Mouse (Mus musculus): ENCODE results near the gene Atp5c1. TPM values are rescaled to one million over a fixed set of nuclear protein-coding genes. Genes with fewer than 3 reads are reported as not detected.
A peak's percentile ranks its signal among the peaks of the same experiment; 100 is the strongest.

Atp5c1 gene
- total and polyA plus RNA-seq, 3 experiments = 280 to 414 (median 381) TPM

GRCm38 (mm10) chr2:10009671-10010254 is 70.5 kb downstream of the Atp5c1 start:
- Histone ChIP-seq H3K27me3 (ENCODE audit: control insufficient read depth in 1 of 2, insufficient read depth in 2 of 2, low read length in 2 of 2) (no peaks in the 10 kb centered on the region), H3K9ac (ENCODE audit: control insufficient read depth, low read depth, low read length, poor library complexity, severe bottlenecking) (no peak overlapping the region), H3K79me2 (ENCODE audit: control insufficient read depth, insufficient read depth, low read length, poor library complexity) (peaks cover 26% of the 10 kb centered on the region), H3K4me1 (ENCODE audit: control insufficient read depth in 1 of 2, insufficient read depth in 2 of 2, low read length in 2 of 2) (peaks cover 11 to 12% of the 10 kb centered on the region in 2 experiments), H3K27ac (ENCODE audit: control insufficient read depth, low read depth, low read length) (no peak overlapping the region), H3K36me3 (ENCODE audit: control insufficient read depth in 1 of 2, insufficient read depth in 2 of 2, low read length in 2 of 2) (peaks cover 0 to 21% of the 10 kb centered on the region in 2 experiments; a peak in 3 of 4 replicates), H3K9me3 (replicated peaks; ENCODE audit: insufficient read depth, low read length) (no peaks in the 10 kb centered on the region), H3K4me3 (ENCODE audit: control insufficient read depth in 1 of 2, insufficient read depth in 1 of 2, low read depth in 2 of 2, low read length in 2 of 2) (no peak overlapping the region)
- TF ChIP-seq JUND (IDR thresholded peaks at IDR 0.05; ENCODE audit: low read depth, low read length) = no peak
- no peak for TF ChIP-seq USF1 (IDR thresholded peaks at IDR 0.05; ENCODE audit: low read depth, low read length)
- no peak for TF ChIP-seq ZKSCAN1 (IDR thresholded peaks at IDR 0.05; ENCODE audit: low read depth, low read length)
- TF ChIP-seq ELF1 (IDR thresholded peaks at IDR 0.05; ENCODE audit: low read depth, low read length) = no peak
- no peak for TF ChIP-seq MEF2A (IDR thresholded peaks at IDR 0.05; ENCODE audit: extremely low read depth, insufficient replicate concordance, low read depth, low read length, poor library complexity, severe bottlenecking)
- no peak for TF ChIP-seq MAZ (IDR thresholded peaks at IDR 0.05; ENCODE audit: low read depth, low read length)
- TF ChIP-seq NELFE (IDR thresholded peaks at IDR 0.05; ENCODE audit: low read depth, low read length) = no peak
- TF ChIP-seq ZMIZ1 (IDR thresholded peaks at IDR 0.05; ENCODE audit: low read depth, low read length) = no peak
- TF ChIP-seq NRF1 (IDR thresholded peaks at IDR 0.05; ENCODE audit: insufficient read depth, low read depth, low read length, poor library complexity, severe bottlenecking) = no peak
- no peak for TF ChIP-seq USF2 (IDR thresholded peaks at IDR 0.05; ENCODE audit: borderline replicate concordance in 1 of 2, insufficient read depth in 1 of 2, low read depth in 1 of 2, low read length in 2 of 2)
- no peak for TF ChIP-seq POLR2AphosphoS2 (IDR thresholded peaks at IDR 0.05; ENCODE audit: low read length)
- DNase-seq (ENCODE audit: low read depth, low spot score) = no peak

- DNase-seq (ENCODE audit: low read depth, low spot score) = peak; percentile 22
- no peaks in the 10 kb centered on the region for H3K27me3 ChIP-seq (ENCODE audit: control insufficient read depth in 1 of 2, insufficient read depth in 2 of 2, low read length in 2 of 2)
These were observed 71.7 kb downstream of the Atp5c1 start for GRCm38 (mm10) chr2:10008593-10008992.

More at GRCm38 (mm10) chr2:10008593-10008992, 71.7 kb downstream of the Atp5c1 start:
- TF ChIP-seq UBTF (IDR thresholded peaks at IDR 0.05; ENCODE audit: borderline replicate concordance, insufficient read depth, low read depth, low read length) (no peak), USF2 (IDR thresholded peaks at IDR 0.05; ENCODE audit: borderline replicate concordance in 1 of 2, insufficient read depth in 1 of 2, low read depth in 1 of 2, low read length in 2 of 2) (no peak), SIN3A (IDR thresholded peaks at IDR 0.05; ENCODE audit: low read length) (peak; percentile 41; the same call in 1 of the 2 replicates), HCFC1 (IDR thresholded peaks at IDR 0.05; ENCODE audit: low read depth, low read length) (no peak), TAL1 (IDR thresholded peaks at IDR 0.05; ENCODE audit: low read length) (no peak), JUND (IDR thresholded peaks at IDR 0.05; ENCODE audit: low read depth, low read length) (no peak), NELFE (IDR thresholded peaks at IDR 0.05; ENCODE audit: low read depth, low read length) (no peak), TCF12 (IDR thresholded peaks at IDR 0.05; ENCODE audit: low read depth, low read length) (peak; percentile 77), GATA1 (IDR thresholded peaks at IDR 0.05; ENCODE audit: low read depth, low read length) (peak; percentile 91), RCOR1 (IDR thresholded peaks at IDR 0.05; ENCODE audit: low read depth, low read length) (peak; percentile 46; the same call in 1 of the 2 replicates), EP300 (IDR thresholded peaks at IDR 0.05; ENCODE audit: low read depth in 1 of 2, low read length in 2 of 2) (peak; percentile 72 to 79), MAFK (IDR thresholded peaks at IDR 0.05; ENCODE audit: borderline replicate concordance, low read depth, low read length) (no peak), NRF1 (IDR thresholded peaks at IDR 0.05; ENCODE audit: insufficient read depth, low read depth, low read length, poor library complexity, severe bottlenecking) (no peak), CHD2 (IDR thresholded peaks at IDR 0.05; ENCODE audit: low read length) (no peak), MYB (IDR thresholded peaks at IDR 0.05; ENCODE audit: low read depth, low read length) (no peak), MXI1 (IDR thresholded peaks at IDR 0.05; ENCODE audit: low read depth, low read length) (no peak), RAD21 (IDR thresholded peaks at IDR 0.05; ENCODE audit: low read depth, low read length) (no peak), BHLHE40 (IDR thresholded peaks at IDR 0.05; ENCODE audit: borderline replicate concordance, low read depth, low read length) (no peak)
- H3K36me3 ChIP-seq (ENCODE audit: control insufficient read depth in 1 of 2, insufficient read depth in 2 of 2, low read length in 2 of 2) = peaks cover 0 to 19% of the 10 kb centered on the region in 2 experiments; a peak in 3 of 4 replicates
- H3K4me1 ChIP-seq (ENCODE audit: control insufficient read depth in 1 of 2, insufficient read depth in 2 of 2, low read length in 2 of 2) = peaks cover 10 to 11% of the 10 kb centered on the region in 2 experiments
- no peak overlapping the region for H3K27ac ChIP-seq (ENCODE audit: control insufficient read depth, low read depth, low read length)
- H3K9ac ChIP-seq (ENCODE audit: control insufficient read depth, low read depth, low read length, poor library complexity, severe bottlenecking) = peak overlapping the region; percentile 23; the same call in 1 of the 2 replicates
- H3K4me3 ChIP-seq (ENCODE audit: control insufficient read depth in 1 of 2, insufficient read depth in 1 of 2, low read depth in 2 of 2, low read length in 2 of 2) = peak overlapping the region in 1 of 2 experiments; percentile 33; a peak in 2 of 4 replicates
- no peaks in the 10 kb centered on the region for H3K9me3 ChIP-seq (replicated peaks; ENCODE audit: insufficient read depth, low read length)
- peaks cover 23% of the 10 kb centered on the region for H3K79me2 ChIP-seq (ENCODE audit: control insufficient read depth, insufficient read depth, low read length, poor library complexity)
